Mouse (Mus musculus) heart, embryonic 12.5 days (tissue): ENCODE data around the gene Tspear. TPM values are rescaled to one million over a fixed set of nuclear protein-coding genes. Genes with fewer than 3 reads are reported as not detected.
"Not testable (repeated sequence)": the region's sequence is repeated elsewhere in the genome, so short reads cannot be mapped to it uniquely, and the experiment has no call there.

ENCODE experiments used
- ATAC-seq: fragments of 200-750 bp; cut with Nextera tagmentation; 2 replicates; pipeline ENCODE4 v1.8.0; 2017; ENCODE audit warnings: moderate TSS enrichment, moderate library complexity; ENCODE audit not compliant: insufficient number of reproducible peaks, low FRiP score
- H3K27ac ChIP-seq: fragments of 300-500 bp; sonication (generic); 2 replicates; pipeline ENCODE4 v1.5.1; 2016; ENCODE audit warnings: mild to moderate bottlenecking, moderate library complexity; ENCODE audit not compliant: poor library complexity, severe bottlenecking
- H3K27me3 ChIP-seq: fragments of 300-500 bp; sonication (generic); replicated peaks from 2 replicates; pipeline ENCODE4 v1.6.1; 2016; ENCODE audit warnings: mild to moderate bottlenecking, moderate library complexity
- H3K36me3 ChIP-seq: fragments of 300-500 bp; sonication (generic); 2 replicates; pipeline ENCODE4 v1.6.1; 2016; ENCODE audit warnings: mild to moderate bottlenecking, moderate library complexity
- H3K4me1 ChIP-seq: fragments of 300-500 bp; sonication (generic); replicated peaks from 2 replicates; pipeline ENCODE4 v1.6.1; 2016; ENCODE audit warnings: mild to moderate bottlenecking
- H3K4me2 ChIP-seq: fragments of 300-500 bp; sonication (generic); 2 replicates; pipeline ENCODE4 v1.6.1; 2016; ENCODE audit warnings: mild to moderate bottlenecking, moderate library complexity
- H3K4me3 ChIP-seq: fragments of 300-500 bp; sonication (generic); 2 replicates; pipeline ENCODE4 v1.5.1; 2016; ENCODE audit warnings: mild to moderate bottlenecking
- H3K9ac ChIP-seq: fragments of 300-500 bp; sonication (generic); 2 replicates; pipeline ENCODE4 v1.6.1; 2016; ENCODE audit warnings: mild to moderate bottlenecking, moderate library complexity
- H3K9me3 ChIP-seq: fragments of 300-500 bp; sonication (generic); replicated peaks from 2 replicates; pipeline ENCODE4 v1.6.1; 2016; ENCODE audit warnings: mild to moderate bottlenecking, moderate library complexity
- WGBS: fragments of 180-500 bp; shearing (Covaris S2); methylation state at CpG from one replicate; pipeline ENCODE4 v1.1.7; 2016; 5-methylcytosine and 5-hydroxymethylcytosine counted together
- polyA plus RNA-seq: library from polyadenylated mRNA; unstranded; fragments of >200 nt; fragmentation: Nextera tagmentation; extraction: Ambion mirVana; gene quantifications from 2 replicates; pipeline ENCODE4 v1.2.1, GENCODE M21; 2016

Tspear gene
- polyA plus RNA-seq, 1 experiment from 2014 or later = not detected

GRCm38 (mm10) chr10:77751254-77751653, 64.9 kb downstream of the Tspear start, which contains the start of gene Gm9736:
Gene Gm9736, minus strand, starts transcription at chr10:77751354.
- not testable (repeated sequence) for H3K36me3 ChIP-seq, H3K4me2 ChIP-seq, H3K27me3 ChIP-seq, H3K4me1 ChIP-seq, H3K27ac ChIP-seq, ATAC-seq, H3K4me3 ChIP-seq, H3K9ac ChIP-seq
- 33% methylated on average over 1 of the region's 1 CpGs for WGBS
- H3K9me3 ChIP-seq = peaks cover 13% of the 10 kb centered on the region

- 58% methylated on average over 3 of the region's 3 CpGs for WGBS
These were observed 65.9 kb downstream of the Tspear start for GRCm38 (mm10) chr10:77752312-77752711.

GRCm38 (mm10) chr10:77753448-77753847, 67.1 kb downstream of the Tspear start:
- Histone ChIP-seq H3K4me2 (no peak overlapping the region), H3K4me3 (no peak overlapping the region), H3K27me3 (0 out of 2 replicates have a peak, but pooled peaks cover 6% of the 10 kb centered on the region), H3K36me3 (no peaks in the 10 kb centered on the region), H3K9ac (no peak overlapping the region), H3K27ac (no peak overlapping the region), H3K9me3 (peaks cover under 1% of the 10 kb centered on the region; the same call in 1 of the 2 replicates), H3K4me1 (no peaks in the 10 kb centered on the region)
- ATAC-seq = no peak

More at GRCm38 (mm10) chr10:77752312-77752711, 65.9 kb downstream of the Tspear start:
- ATAC-seq, H3K27ac ChIP-seq, H3K27me3 ChIP-seq, H3K4me1 ChIP-seq, H3K4me2 ChIP-seq, H3K36me3 ChIP-seq, H3K4me3 ChIP-seq, H3K9me3 ChIP-seq, H3K9ac ChIP-seq: not testable (repeated sequence)

GRCm38 (mm10) chr10:77759582-77759981, 73.2 kb downstream of the Tspear start, which contains the start of gene Gm3233:
Gene Gm3233, minus strand, starts transcription at chr10:77759682.
- H3K9ac ChIP-seq, H3K36me3 ChIP-seq, ATAC-seq, H3K4me2 ChIP-seq, H3K27me3 ChIP-seq, H3K4me1 ChIP-seq, H3K4me3 ChIP-seq, H3K9me3 ChIP-seq, H3K27ac ChIP-seq: not testable (repeated sequence)
- WGBS = no CpG with 5 or more reads among the region's 1 CpGs

GRCm38 (mm10) chr10:77769727-77770126, 83.4 kb downstream of the Tspear start:
- WGBS = 82% methylated on average over 1 of the region's 1 CpGs
- Histone ChIP-seq H3K9me3 (0 out of 2 replicates have a peak, but pooled peaks cover 3% of the 10 kb centered on the region), H3K4me1 (0 out of 2 replicates have a peak, but pooled peaks cover 6% of the 10 kb centered on the region), H3K27ac (no peak overlapping the region), H3K4me3 (no peak overlapping the region), H3K9ac (no peak overlapping the region), H3K36me3 (no peaks in the 10 kb centered on the region), H3K27me3 (no peaks in the 10 kb centered on the region), H3K4me2 (no peak overlapping the region)
- peak; percentile 22; the same call in 1 of the 2 replicates for ATAC-seq

- H3K4me3 ChIP-seq, H3K9ac ChIP-seq, H3K4me1 ChIP-seq, H3K27me3 ChIP-seq, ATAC-seq, H3K36me3 ChIP-seq, H3K27ac ChIP-seq, H3K4me2 ChIP-seq, H3K9me3 ChIP-seq: not testable (repeated sequence)
- 40% methylated on average over 1 of the region's 1 CpGs for WGBS
These were observed 84.9 kb downstream of the Tspear start, which contains the start of gene Gm3238 for GRCm38 (mm10) chr10:77771225-77771624. Gene Gm3238, minus strand, starts transcription at chr10:77771325.

DNA sequence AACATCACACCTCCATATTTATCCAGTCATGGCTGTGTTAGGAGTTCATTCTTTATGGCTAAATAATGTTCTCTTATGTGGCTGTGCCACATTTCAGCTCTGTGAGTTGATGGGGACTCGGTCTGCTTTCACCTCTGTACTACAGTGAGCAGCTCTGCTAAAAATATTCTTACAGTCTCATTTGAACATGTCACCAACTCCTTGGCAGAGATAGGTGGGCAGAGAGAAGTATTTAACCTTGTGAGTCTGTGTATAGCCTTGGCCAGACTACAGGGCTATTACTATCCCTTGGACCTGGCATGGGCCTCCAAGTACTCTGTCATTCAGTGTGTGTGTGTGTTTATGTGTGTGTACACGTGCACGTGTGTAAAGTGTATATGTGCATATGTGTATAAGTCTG, 85.8 kb downstream of the Tspear start:
- 87% methylated on average over 3 of the region's 3 CpGs for WGBS
- not testable (repeated sequence) for H3K4me3 ChIP-seq, H3K4me1 ChIP-seq, H3K27ac ChIP-seq, H3K9ac ChIP-seq, H3K36me3 ChIP-seq, H3K4me2 ChIP-seq, H3K27me3 ChIP-seq, H3K9me3 ChIP-seq, ATAC-seq

DNA sequence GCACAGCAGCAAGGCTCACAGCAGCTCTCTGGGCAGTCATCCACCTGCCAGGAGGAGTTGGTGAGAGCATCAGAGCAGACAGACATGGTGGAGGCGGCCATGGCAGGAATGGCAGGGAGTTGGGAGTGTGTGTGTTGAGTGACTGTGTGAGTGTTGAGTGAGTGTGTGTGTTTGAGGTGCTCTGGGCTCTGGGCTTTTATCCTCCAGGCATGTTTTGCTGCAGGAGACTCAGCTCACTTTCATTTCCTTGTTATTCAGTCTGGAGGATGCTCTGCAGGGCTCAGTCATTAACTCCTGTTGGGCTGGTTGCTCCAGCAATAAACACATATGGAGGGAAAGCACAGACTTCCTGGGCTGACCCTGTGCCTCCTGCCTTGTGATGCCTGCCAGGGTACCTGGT, 90.5 kb downstream of the Tspear start, which contains the start of gene Gm7138:
Gene Gm7138, minus strand, starts transcription at position 101 of the 400 bp plus-strand sequence.
- not testable (repeated sequence) for H3K36me3 ChIP-seq, H3K27me3 ChIP-seq, ATAC-seq, H3K9me3 ChIP-seq, H3K4me1 ChIP-seq, H3K4me3 ChIP-seq, H3K9ac ChIP-seq, H3K27ac ChIP-seq, H3K4me2 ChIP-seq
- WGBS = 33% methylated on average over 1 of the region's 1 CpGs

- not testable (repeated sequence) for H3K9me3 ChIP-seq, ATAC-seq, H3K9ac ChIP-seq, H3K4me3 ChIP-seq, H3K4me1 ChIP-seq, H3K4me2 ChIP-seq, H3K36me3 ChIP-seq, H3K27ac ChIP-seq, H3K27me3 ChIP-seq
- 10% methylated on average over 1 of the region's 1 CpGs for WGBS
These were observed 96.1 kb downstream of the Tspear start, which contains the start of gene Gm3250 for GRCm38 (mm10) chr10:77782442-77782841. Gene Gm3250, minus strand, starts transcription at chr10:77782542.

- not testable (repeated sequence) for H3K9me3 ChIP-seq, H3K9ac ChIP-seq, H3K4me3 ChIP-seq, H3K4me1 ChIP-seq, ATAC-seq, H3K27me3 ChIP-seq, H3K27ac ChIP-seq, H3K36me3 ChIP-seq, H3K4me2 ChIP-seq
- 56% methylated on average over 3 of the region's 3 CpGs for WGBS
These were observed 97.0 kb downstream of the Tspear start for GRCm38 (mm10) chr10:77783396-77783795.

DNA sequence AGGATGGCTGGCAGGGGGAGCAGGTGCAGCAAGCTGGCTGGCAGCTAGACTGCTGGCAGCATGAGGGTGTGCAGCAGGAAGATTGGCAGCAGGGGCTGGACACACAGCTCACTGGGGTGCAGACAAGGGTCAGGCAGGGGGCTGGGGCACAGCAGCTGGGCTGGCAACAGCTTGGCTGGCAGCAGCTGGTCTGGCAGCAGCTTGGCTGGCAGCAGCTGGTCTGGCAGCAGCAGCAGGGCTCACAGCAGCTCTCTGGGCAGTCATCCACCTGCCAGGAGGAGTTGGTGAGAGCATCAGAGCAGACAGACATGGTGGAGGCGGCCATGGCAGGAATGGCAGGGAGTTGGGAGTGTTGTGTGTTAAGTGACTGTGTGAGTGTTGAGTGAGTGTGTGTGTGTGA, 101.5 kb downstream of the Tspear start, which contains the start of gene Gm7137:
Gene Gm7137, minus strand, starts transcription at position 325 of the 400 bp plus-strand sequence.
- not testable (repeated sequence) for H3K36me3 ChIP-seq, H3K4me1 ChIP-seq, H3K9me3 ChIP-seq, H3K27ac ChIP-seq, H3K27me3 ChIP-seq, H3K4me2 ChIP-seq, ATAC-seq, H3K4me3 ChIP-seq, H3K9ac ChIP-seq
- 75% methylated on average over 1 of the region's 1 CpGs for WGBS

GRCm38 (mm10) chr10:77788621-77789020, 102.3 kb downstream of the Tspear start:
- H3K4me2 ChIP-seq = no peak overlapping the region
- H3K4me3 ChIP-seq = no peak overlapping the region
- H3K9ac ChIP-seq = no peak overlapping the region
- ATAC-seq = no peak
- no peak overlapping the region for H3K27ac ChIP-seq
- H3K9me3 ChIP-seq = no peaks in the 10 kb centered on the region
- no peaks in the 10 kb centered on the region for H3K36me3 ChIP-seq
- 70% methylated on average over 2 of the region's 2 CpGs for WGBS
- H3K27me3 ChIP-seq = no peaks in the 10 kb centered on the region
- H3K4me1 ChIP-seq = 0 out of 2 replicates have a peak, but pooled peaks cover 2% of the 10 kb centered on the region
